Mouse (Mus musculus): Measurements from ENCODE around the gene Gm20388.

- no peak for TF ChIP-seq EP300 (IDR thresholded peaks at IDR 0.05; ENCODE audit: low read depth)
- no peak for TF ChIP-seq CTCF (IDR thresholded peaks at IDR 0.05; ENCODE audit: low read depth)
These were observed 332.6 kb downstream of the Gm20388 start for GRCm38 (mm10) chr8:120243222-120243621.

Measured in liver, embryonic 14.5 days (tissue).